In the genomic region with DNA sequence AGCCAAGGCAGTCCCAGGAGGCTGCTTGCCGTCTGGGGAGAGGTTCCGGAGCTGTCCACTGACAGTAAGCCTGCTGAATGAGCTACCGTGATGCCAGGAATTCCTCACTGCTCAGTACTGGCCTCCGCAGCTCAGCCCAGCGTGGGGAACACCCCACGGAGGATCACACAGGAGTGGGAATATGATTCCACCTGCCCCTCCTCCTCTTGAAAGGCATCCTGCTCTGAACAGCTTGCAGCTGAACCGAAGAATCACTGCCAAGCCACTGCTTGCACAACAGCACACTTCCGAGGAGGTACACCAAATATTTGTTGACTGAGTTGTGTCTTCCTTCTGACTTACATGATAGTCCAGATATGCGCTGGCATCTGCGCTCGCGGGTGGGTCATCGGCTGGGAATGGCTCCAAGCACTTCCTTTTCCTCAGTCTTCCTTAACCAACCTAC, we compare ENCODE assay signal across 11 mouse cellular contexts. TPM values are rescaled to one million over a fixed set of nuclear protein-coding genes. Genes with fewer than 3 reads are reported as not detected.
DNase-seq lines count a peak whose midpoint lies in the region; ATAC-seq lines count a peak whose summit lies in the region.
"Had no signal": no experiment of that assay in that cellular context is flagged by ENCODE, and none has a peak within 500 bp of the region (broad histone marks: within the 10 kb centered on the region; RNA-seq: fewer than 3 reads in every experiment).

No protein-coding gene starts in this region.

- peaks cover 12% of the 10 kb centered on the region for H3K4me1 ChIP-seq in midbrain, embryonic 16.5 days (ENCODE audit: control insufficient read depth, insufficient read depth, low read length)
- H3K4me1 ChIP-seq in neural tube, embryonic 15.5 days, result peaks cover 19% of the 10 kb centered on the region
- H3K4me1 ChIP-seq: liver, embryonic 15.5 days had no signal

- no peaks in the 10 kb centered on the region for H3K36me3 ChIP-seq in midbrain, embryonic 16.5 days (ENCODE audit: control insufficient read depth, insufficient read depth, low read length)
- H3K36me3 ChIP-seq in neural tube, embryonic 15.5 days, result no peaks in the 10 kb centered on the region
- H3K36me3 ChIP-seq: embryonic facial prominence, embryonic 15.5 days; heart, embryonic 13.5 days; liver, embryonic 15.5 days had no signal

- no peak overlapping the region for H3K4me3 ChIP-seq in midbrain, embryonic 16.5 days (ENCODE audit: low read depth, low read length)
- H3K4me3 ChIP-seq in neural tube, embryonic 15.5 days (replicated peaks), result no peak overlapping the region
- H3K4me3 ChIP-seq: embryonic facial prominence, embryonic 15.5 days; heart, embryonic 13.5 days; liver, embryonic 15.5 days had no signal

- no peak for ATAC-seq in midbrain, embryonic 16.5 days
- no peak for ATAC-seq in neural tube, embryonic 15.5 days (ENCODE audit: low FRiP score)

- 74% methylated on average over 13 of the region's 13 CpGs for WGBS in midbrain, embryonic 16.5 days
- 73% methylated on average over 13 of the region's 13 CpGs for WGBS in neural tube, embryonic 15.5 days

- no peak overlapping the region for H3K9ac ChIP-seq in midbrain, embryonic 16.5 days (ENCODE audit: low read depth, low read length)
- H3K9ac ChIP-seq in neural tube, embryonic 15.5 days (replicated peaks), result no peak overlapping the region
- H3K9ac ChIP-seq: embryonic facial prominence, embryonic 15.5 days; heart, embryonic 13.5 days; liver, embryonic 15.5 days had no signal

- peak; percentile 29 for DNase-seq in layer of hippocampus, adult 11-12 months (ENCODE audit: low spot score)
- no peak for DNase-seq in layer of hippocampus, postnatal 10 days (ENCODE audit: low spot score in 2 of 2)
- peak; percentile 76 for DNase-seq in adipocyte (ENCODE audit: low spot score)
- peak; percentile 55 to 56 for DNase-seq in gastrocnemius, adult 8-10 months (ENCODE audit: low spot score in 2 of 2)
- DNase-seq in lung, postnatal 10 days, result peak; percentile 69
- no peak for DNase-seq in MN1 (ENCODE audit: low spot score)

- H3K4me2 ChIP-seq in midbrain, embryonic 16.5 days (ENCODE audit: low read length), result no peak overlapping the region
- H3K4me2 ChIP-seq in neural tube, embryonic 15.5 days, result no peak overlapping the region
- H3K4me2 ChIP-seq: embryonic facial prominence, embryonic 15.5 days; heart, embryonic 13.5 days; liver, embryonic 15.5 days had no signal

- no peak overlapping the region for H3K27ac ChIP-seq in midbrain, embryonic 16.5 days (ENCODE audit: low read length)
- H3K27ac ChIP-seq in neural tube, embryonic 15.5 days (replicated peaks), result no peak overlapping the region
- H3K27ac ChIP-seq: embryonic facial prominence, embryonic 15.5 days; heart, embryonic 13.5 days; liver, embryonic 15.5 days had no signal

- no peaks in the 10 kb centered on the region for H3K9me3 ChIP-seq in midbrain, embryonic 16.5 days (replicated peaks; ENCODE audit: control insufficient read depth, low read length, poor library complexity, severe bottlenecking)
- H3K9me3 ChIP-seq in neural tube, embryonic 15.5 days (replicated peaks), result no peaks in the 10 kb centered on the region
- H3K9me3 ChIP-seq: embryonic facial prominence, embryonic 15.5 days; heart, embryonic 13.5 days; liver, embryonic 15.5 days had no signal

- no peaks in the 10 kb centered on the region for H3K27me3 ChIP-seq in midbrain, embryonic 16.5 days (ENCODE audit: control insufficient read depth, insufficient read depth, low read depth, low read length)
- no peaks in the 10 kb centered on the region for H3K27me3 ChIP-seq in neural tube, embryonic 15.5 days (replicated peaks)
- H3K27me3 ChIP-seq: embryonic facial prominence, embryonic 15.5 days; liver, embryonic 15.5 days had no signal

RNA-seq across cellular contexts. Expression of gene Cdkn2aipnl, which starts 26.9 kb away (rescaled TPM):
- 10 to 100 TPM; 37.4 to 37.8 TPM for total RNA-seq in layer of hippocampus, postnatal 10 days (2021)
- total RNA-seq in gastrocnemius, adult 8-10 months (2022), result 10 to 100 TPM; 26.1 to 41.4 (median 30.0) TPM
- 125 and 134 TPM in 2 replicates for polyA plus RNA-seq in midbrain, embryonic 16.5 days (2015; fragmentation: Nextera tagmentation; extraction: Ambion mirVana)
- polyA plus RNA-seq in neural tube, embryonic 15.5 days (2015; fragmentation: Nextera tagmentation; extraction: Ambion mirVana), result 124 and 129 TPM in 2 replicates

Comparison
In these comparisons a context has a peak if more than half of its experiments do, and no peak if none do; other contexts are left out.
1. DNase-seq: peak in layer of hippocampus, adult 11-12 months (single experiment), adipocyte (single experiment), gastrocnemius, adult 8-10 months (2 of 2) and lung, postnatal 10 days (single experiment); none in layer of hippocampus, postnatal 10 days (0 of 2) and MN1 (single experiment).